Mouse (Mus musculus): ENCODE data around the gene Kif19a.

Gene Kif19a

DNA sequence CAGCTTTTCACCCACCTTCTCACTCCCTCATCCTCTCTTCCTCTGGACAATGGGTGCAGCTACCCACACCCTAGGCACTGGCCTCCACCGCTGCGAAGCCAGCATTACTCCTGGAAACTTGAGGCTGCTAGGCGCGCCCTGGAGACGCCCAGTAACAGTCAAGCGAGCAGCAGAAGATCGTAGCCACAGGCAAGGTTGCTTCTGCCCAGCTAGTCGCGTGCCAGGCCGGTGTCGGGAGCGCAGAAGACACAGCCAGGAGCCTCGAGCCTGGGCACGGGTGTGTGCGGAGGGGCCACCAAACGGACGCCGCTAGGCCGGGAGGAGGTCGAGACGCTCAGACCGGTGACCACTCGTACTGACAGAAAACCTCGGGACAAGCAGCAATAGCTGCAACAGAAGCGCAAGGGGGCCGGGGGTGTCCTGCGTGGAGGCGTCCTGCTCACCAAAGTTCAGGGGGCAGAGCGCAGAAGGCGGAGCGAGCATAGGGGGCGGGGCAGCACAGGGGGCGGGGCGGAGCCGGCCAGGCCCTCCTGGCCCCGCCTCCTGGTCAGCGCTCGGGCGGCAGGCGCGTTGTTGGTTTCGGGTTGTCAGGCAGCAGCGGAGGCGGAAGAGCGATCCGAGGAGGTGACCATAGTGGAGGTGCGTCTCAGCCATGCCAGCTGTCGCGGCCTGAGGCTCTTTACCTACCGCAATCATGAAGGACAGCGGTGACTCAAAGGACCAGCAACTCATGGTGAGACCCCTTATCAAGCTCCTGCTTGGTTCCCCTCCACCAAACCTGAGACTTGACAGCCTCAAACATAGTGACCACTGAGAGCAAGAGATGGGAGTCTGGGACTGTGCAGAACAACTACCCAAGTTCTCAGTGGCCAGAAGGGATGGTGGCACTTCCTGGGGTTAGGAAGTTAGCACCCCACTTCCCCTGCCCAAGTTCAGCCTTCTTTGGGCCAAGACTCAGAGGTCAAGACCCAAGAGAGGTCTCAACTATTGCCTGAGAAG lies at the start of gene Kif19a:
TSS of gene Kif19a (plus strand) at position 569 of the 999 bp plus-strand sequence.
- peak; percentile 43 to 82 for DNase-seq

DNA sequence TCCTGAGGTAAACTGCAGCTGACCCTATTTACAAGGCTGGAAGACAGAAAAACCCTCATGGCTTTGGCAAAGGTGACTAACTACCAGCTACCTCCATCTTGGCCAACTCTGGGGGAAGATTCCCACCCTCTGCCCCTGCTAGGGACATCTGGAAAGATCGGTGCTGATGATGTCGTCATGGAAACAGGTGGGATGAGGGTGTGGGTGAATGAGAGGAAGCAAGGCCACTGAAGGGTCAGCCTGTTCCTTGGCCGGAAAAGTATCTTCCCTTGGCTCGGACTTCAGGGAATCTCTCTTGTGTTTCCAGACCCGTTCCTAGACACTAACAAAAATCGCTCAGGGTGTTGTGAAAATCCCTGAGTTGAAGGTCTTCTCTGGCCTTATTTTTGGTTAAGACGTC lies 49.7 kb upstream of the Kif19a start:
- DNase-seq = no peak

DNA sequence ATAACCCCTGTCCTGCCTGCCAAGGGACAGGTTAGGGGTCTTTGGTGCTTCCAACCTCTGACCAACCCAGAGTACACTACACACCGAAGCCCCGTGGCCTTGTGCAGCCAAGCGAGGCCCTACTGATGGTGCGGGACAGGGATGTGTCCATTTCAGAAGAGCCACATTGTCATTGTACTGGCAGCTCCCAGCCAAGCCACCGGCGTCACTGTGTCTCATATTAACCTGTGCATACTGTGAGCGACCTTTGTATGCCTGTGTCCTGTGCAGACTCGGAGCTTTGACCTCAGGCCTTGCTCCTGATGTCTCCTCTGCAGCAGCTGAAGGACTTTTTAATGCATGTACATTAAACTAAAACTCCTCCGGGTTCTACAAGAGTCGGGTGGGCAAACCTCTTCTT lies 44.7 kb upstream of the Kif19a start:
- peak in 1 of 2 experiments; percentile 8 for DNase-seq

DNA sequence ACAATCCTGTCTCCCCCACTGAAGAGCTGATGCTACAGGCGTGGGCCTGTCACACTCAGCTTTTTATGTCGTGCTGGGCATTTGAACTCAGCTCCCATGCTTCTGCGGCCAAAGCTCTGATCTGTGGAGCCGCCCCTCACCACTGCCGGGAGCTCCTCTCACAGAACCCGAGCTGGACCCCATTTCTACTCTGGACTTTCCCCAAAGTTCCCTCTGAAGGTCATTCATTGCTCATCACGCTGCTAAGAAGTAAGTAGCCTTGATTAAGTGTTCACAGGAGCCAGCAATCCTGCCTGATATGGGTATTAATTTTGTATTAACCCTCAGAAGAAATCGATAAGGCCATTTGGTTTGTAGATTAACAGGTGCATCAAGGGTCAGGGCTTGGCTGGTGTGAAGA lies 42.8 kb upstream of the Kif19a start:
- DNase-seq = no peak

DNA sequence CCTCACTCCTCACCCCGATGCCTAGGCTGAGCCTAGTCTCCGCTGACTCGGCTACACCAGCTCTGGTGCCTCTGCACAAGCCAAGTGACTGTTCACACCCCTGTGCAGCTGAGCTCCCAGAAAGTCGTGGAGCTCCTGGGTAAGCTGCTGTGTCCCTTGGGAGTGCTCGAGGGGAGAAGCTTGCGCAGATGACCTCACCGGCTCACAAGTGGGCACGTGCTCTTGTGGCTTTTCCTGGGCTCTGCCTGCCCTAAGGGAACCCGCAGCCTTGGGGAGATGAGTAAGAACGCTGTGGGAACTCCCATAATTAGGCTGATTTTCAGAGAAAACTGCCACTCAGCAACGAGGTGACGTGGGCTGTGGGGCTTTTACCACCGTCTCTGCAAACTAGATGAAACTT lies 42.2 kb upstream of the Kif19a start:
- DNase-seq = no peak

DNA sequence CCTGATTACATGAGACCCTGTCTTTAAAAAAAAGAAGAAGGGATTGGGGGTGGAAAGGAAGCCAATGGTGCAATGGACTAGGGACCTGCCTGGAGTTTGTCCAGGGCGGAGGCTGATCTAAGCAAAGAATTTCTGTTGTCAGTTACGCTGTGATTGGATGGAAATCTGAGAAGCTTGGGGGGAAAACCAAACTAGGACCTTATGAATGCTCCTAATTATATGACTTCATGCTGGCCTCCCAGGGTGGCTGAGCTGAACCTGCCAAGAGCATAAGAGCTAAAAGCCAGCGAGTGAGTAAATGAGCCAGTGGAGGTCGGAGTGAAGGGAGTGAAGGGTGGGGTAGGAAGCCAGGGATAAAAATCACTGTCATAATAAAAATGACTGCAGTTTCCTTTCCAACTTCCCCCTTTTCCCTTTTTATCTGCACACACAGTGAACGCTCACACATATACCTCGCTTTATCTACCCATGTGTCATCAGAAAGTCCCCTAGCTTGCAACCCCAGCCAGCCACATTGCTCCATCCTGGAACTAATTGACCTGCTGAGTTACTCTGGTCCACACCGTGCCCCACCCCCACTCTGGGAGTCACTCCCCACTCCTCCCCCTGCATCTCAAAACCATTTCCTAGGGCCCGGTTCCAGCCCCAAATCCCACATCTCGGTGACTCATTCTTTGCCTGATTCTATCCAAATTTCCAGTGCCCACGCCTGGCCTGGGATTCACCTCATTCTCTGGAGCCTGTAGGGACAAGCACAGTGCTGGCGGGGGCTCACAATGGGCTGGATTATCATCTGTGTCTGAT lies 40.2 kb upstream of the Kif19a start:
- no peak for DNase-seq

DNA sequence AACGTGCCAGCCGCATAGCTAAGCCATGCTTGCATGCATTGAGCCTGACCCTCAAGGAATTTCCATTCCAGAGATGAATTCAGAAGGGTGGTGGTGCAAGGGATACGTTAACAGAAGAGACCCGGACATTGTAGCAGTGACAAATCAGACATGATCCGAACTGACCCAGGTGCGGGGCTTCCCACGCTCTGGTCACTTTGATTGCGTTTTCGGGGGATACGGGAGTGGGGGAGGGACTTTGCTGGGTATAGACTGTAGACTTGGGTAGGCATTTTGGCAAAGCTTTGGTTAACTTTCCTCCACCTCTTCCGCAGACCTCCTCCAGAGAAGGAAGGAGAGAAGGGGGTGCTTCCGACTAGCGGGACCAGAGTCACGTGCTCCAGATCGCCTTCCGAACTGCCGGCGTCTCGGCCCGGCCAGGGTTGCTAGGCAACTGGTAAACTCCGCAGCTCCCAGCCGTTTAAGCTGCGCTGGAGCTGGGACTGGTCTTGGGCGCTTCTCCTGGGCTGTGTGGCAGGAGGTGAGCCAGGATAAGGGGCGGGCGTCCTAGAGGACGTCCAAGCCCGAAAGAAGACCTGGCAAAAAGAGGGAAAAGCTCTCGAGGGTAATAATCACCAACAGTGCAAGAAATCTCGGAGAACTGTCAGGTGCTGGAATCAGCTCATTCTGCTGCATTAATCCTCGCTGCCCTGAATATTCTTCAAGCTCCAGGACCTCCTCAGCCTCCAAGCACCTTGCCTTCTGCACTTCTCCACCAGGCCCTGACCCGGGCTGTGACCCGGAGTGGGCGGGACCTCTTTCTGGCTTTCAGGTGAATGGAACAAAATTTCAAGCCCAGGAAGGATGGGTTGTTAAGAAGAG lies 38.0 kb upstream of the Kif19a start, which contains the start of gene Dnaic2:
TSS of gene Dnaic2 (plus strand) at position 444 of the 861 bp plus-strand sequence.
- peak; percentile 71 to 80 for DNase-seq

DNA sequence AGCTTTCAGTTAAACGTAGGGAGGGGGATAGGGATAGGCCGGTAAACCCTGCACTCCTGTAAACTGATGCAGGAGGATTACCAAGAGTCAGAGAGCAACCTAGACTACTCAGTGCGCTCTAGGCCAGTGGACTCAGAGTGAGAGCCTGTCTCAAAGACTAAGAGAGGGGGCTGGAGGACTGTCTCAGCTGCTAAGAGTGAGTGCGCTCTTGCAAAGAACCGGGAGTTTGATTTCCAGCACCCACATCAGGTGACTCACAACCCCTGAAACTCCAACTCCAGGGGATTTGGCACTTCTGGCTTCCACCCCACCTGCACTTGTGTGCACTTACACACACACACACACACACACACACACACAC lies 37.4 kb upstream of the Kif19a start:
- DNase-seq = no peak

DNA sequence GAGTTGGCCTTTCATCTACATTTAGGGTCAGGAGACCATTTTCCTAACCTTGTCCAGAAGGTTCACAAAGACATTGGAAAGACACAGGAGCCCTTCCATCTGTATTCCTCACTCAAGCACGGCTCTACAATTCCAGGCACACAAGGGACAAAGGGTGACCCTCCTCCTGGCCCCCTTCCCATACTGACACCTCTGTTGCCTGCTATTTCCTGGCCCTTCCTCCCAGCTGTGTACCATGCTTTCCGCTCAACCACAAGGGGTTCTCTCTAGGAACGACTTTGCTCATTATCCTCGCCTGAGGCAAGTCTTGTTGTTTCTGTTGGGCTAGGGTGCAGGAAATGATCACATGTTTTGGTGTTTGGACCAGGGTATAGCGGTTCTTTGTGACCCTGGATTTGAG lies 36.9 kb upstream of the Kif19a start:
- DNase-seq = no peak

DNA sequence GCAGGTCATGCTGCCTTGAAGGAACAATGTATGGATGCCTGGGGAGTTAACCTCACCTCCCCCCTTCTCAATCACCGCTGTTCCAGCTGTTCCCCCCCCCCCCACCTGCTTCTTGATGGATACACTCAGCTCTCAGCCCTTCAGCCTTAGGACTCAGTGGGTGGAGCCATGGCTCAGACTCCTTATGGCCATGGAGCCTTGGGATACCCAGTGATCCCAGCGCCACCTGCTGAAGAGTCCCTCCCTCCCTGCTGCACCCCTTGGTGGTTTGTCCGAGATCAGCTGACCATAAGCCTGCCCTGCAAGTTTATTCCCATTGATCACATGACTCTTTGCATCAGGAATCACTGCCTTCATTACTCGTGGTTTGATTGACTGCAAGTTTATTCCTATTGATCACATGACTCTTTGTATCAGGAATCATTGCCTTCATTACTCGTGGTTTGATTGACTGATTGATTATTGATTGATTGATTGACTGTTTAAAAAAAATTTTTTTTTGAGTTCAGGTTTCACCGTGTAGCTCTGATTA lies 35.3 kb upstream of the Kif19a start:
- no peak for DNase-seq

DNA sequence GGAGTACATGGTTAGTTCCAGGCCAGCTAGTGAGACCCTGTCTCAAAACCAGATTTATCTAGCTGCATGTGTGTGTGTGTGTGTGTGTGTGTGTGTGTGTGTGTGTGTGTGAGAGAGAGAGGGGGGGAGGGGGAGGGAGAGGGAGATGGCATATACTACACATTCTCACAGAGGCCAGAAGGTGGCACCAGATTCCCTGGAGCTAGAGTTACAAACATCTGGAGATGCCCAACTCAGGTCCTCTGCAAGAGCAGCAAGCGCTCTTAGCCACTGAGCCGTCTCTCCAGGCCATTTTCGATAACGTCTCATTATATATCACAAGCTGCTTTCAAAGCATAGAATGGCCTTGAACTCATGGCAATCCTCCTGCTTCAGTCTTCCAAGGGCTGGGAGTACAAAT lies 33.5 kb upstream of the Kif19a start:
- no peak for DNase-seq

DNA sequence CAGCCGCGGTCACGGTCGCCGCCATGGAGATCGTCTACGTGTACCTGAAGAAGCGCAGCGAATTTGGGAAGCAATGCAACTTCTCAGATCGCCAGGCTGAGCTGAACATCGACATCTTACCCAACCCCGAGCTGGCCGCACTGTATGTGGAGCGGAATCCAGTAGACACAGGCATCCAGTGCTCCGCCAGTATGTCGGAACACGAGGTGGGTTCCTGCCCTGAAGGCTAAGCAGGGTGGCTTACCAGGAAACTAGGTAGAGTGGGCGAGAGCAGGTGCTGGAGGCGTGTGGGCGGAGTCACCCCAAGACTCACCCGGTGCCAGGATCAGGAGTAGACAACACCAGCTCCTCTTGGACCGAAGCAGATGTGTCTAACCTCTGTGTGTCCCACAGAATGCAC lies 32.3 kb upstream of the Kif19a start:
- no peak for DNase-seq

DNA sequence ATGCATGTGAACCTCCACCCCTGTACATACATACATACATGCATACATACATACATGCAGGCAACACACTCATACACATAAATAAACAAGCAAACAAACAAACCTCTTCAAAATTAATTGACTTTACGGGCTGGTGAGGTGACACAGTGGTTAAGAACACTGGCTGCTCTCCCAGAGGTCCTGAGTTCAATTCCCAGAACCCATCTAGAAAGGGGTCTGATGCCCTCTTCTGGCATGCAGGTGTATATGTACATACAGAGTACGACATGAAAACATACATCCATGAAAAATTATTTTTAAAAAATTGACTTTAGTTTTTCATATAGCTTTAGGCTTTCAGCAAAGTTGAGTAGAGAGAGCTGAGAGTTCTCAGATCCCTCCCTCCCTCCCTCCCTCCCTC lies 29.1 kb upstream of the Kif19a start:
- no peak for DNase-seq

DNA sequence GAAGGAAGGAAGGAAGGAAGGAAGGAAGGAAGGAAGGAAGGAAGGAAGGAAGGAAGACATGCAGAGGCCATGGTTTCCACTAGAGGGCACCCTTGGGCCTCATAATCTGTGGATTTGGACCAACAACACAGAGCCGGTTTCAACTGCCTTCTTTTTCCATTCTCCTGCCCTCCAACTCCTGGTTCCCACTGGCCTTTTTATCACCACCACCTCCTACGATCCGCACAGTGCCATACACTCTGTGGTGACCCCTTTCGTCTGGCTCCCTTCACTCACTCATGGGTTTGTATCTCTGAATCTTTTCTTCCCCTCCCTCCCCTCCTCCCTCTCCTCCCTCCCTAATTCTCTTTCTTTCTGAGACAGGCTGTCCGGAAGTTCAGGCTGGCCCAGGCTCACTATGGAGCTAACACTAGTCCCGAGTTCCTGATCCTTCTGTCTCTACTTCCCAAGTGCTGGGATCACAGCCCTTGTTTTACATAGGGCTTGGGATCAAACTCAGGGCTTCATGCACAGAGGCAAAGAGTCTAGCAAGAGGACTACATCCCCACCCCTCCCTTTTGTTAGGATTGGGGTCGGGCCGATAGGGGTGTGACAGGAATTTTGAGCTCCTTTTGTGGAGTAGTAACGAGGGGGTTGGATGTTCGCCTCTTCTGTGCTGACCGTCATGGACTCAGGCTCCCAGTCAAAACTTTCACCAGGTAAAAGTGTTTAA lies 28.1 kb upstream of the Kif19a start:
- DNase-seq = peak; percentile 63 to 79

DNA sequence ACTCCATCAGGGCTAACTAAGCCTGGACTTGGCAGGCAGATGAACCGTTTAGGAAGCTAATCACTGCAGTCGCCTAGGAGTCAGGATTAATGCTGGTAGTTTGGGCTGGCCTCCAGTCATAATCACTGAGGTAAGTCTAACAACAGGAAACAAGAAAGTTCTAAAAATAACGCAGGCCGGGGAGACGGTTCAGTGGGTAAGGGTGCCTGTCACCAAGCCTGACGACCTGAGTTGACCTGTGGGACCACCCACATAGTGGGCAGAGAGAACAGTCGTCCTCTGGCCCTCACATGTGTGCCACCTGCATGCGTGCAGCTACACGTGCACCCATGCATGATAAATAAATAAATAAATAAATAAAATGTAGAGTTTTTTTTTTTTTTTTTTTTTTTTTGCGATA lies 24.6 kb upstream of the Kif19a start:
- peak in 1 of 2 experiments; percentile 14 for DNase-seq

DNA sequence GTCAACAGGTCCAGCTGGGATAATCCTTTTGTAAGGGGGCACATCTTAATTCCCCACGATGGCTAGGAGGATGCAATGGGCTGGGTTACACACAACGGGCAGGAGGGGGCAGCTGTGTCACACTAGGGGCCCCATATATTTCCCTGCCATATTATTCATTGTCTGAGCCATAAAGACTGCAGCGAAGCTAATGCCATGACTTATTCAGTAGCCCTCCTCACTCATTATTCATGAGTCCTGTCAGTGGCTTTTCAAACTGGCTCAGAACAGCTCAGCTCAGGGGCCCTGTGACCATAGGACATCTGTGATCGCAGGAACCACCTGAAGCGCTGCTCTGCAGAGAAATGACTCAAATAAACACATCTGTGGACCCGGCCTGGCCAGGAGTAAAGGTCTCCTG lies 23.7 kb upstream of the Kif19a start:
- DNase-seq = no peak

DNA sequence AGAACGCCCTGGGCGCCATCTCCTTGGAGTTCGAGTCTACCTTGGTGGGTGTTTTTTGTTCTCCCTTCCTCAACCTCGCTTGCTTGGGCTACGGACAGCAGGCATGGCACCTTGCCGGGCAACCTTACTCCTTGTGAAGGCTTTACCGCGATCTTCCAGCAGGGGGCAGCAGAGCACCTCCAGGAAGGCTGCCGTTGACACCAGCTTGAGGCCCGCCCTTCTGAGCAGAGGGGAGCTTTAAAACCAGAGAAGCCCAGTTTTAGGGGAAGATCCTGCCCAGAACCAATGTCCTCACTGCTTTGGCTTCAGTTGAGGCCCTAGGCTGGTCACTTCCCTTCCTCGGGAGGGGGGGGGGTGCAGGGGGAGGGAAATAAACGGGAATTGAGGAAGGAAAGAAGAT lies 20.1 kb upstream of the Kif19a start:
- DNase-seq = peak; percentile 87 to 97

DNA sequence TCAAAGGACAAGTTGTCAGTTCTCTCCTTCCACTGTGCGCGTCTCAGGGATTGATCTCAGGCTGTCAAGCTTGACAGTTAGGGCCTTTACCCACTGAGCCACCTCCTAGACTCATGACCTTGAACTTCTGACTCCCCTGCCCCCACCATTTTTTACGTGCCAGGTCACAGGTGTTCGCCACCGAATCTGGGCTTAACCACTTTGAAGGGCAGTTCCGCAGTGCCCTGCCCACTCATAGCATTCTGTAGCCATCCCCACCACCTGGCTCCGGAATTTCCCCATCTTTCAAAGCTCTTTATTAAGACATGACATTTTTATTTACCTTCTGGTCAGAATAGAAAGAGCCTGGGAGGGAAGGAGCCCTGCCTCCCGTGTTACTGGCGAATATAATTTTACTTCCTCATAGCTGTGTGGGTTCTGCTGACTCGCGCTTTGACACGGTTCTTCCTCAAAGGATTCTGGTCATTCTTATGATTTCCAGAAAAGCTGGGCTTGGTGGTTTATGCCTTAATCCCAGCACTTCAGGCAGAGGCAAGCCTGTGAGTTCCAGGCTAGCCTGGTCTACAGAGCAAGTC lies 17.5 kb upstream of the Kif19a start:
- no peak for DNase-seq

DNA sequence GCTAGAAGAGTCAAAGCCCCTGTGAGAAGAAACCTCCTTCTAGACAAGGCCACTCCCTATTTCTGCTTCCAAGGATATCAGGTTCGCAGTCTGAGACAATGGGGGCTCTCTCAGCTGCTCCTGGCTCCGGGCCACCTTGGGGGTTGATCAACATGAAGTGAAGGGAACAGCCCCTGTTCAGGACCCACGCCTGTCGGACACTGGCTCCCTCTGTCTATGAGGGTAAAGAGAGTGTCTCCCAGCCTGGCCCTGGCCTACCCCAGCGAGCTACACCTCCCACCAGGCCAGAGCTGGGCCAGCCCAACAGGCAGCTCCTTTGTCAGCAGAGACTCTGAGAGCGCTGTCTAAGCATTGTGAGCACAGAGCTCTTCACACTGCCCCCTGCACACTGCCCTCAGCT lies 4.7 kb downstream of the Kif19a start:
- no peak for DNase-seq

DNA sequence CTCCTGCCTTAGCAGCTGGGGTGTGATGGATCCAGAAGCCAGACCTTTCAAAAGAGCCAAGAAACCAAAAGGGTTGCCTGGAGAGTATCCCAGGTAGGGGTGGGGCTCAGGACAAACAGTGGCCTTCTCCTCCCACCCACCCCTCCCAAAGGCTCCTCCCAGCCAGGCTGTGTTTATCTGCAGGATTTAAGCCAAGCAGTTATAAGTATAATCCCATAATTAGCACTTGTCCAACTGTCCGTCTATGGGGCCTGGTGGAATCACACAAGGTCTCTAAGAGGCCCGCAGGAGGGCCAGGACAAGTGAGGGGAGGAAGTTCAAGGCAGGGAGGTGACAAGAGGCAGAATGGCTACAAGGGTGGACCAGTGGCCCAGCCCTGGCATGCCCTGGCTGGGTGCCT lies 6.7 kb downstream of the Kif19a start:
- no peak for DNase-seq

DNA sequence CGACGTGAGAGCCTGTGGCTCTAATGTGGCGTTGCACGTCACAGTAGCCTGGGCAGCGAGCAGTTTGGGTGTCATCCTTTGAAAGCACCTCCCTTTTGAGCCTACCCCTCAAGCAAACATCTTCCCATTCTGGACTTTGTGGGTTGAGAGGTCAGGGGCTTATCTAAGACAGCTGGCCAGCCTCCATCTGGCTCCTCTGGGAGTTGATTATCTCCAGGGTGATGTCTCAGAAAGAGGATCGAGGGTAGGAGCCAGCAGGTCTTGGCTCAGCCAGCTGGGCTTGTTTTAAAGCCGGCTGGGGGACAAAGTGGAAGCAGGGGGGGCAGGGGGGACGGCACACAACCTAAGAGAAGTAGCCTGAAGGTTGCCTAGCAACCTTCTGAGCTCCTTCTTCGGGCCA lies 14.9 kb downstream of the Kif19a start:
- DNase-seq = peak; percentile 29 to 50
